Mouse (Mus musculus) hindbrain, embryonic 10.5 days (tissue): ENCODE measurements at regions not wholly inside any gene's neighbourhood (a gene's known extent, or its start where the extent isn't known, plus 50 kb on each side); places are given as distances from the start of the nearest gene placed in this dataset.
"Not testable (repeated sequence)": the region's sequence is repeated elsewhere in the genome, so short reads cannot be mapped to it uniquely, and the experiment has no call there.

ENCODE experiments used
- DNase-seq: peaks from one replicate; pipeline ENCODE4 v3.0.0-alpha.2; 2017; ENCODE audit warnings: low spot score
- H3K27ac ChIP-seq: fragments of 300-500 bp; sonication (generic); 2 replicates; pipeline ENCODE4 v1.5.1; 2016; ENCODE audit warnings: mild to moderate bottlenecking, moderate library complexity
- H3K27me3 ChIP-seq: fragments of 300-500 bp; sonication (generic); 2 replicates; pipeline ENCODE4 v1.6.1; 2016; ENCODE audit warnings: mild to moderate bottlenecking; ENCODE audit not compliant: poor library complexity, insufficient read depth, severe bottlenecking
- H3K36me3 ChIP-seq: fragments of 300-500 bp; sonication (generic); 2 replicates; pipeline ENCODE4 v1.6.1; 2016; ENCODE audit warnings: mild to moderate bottlenecking, moderate library complexity
- H3K4me1 ChIP-seq: fragments of 300-500 bp; sonication (generic); replicated peaks from 2 replicates; pipeline ENCODE4 v1.6.1; 2016; ENCODE audit warnings: mild to moderate bottlenecking
- H3K4me3 ChIP-seq: fragments of 300-500 bp; sonication (generic); 2 replicates; pipeline ENCODE4 v1.5.1; 2016; ENCODE audit warnings: mild to moderate bottlenecking, moderate library complexity
- H3K9me3 ChIP-seq: fragments of 300-500 bp; sonication (generic); 2 replicates; pipeline ENCODE4 v1.6.1; 2016; ENCODE audit warnings: mild to moderate bottlenecking, moderate library complexity
- WGBS: fragments of 180-500 bp; shearing (Covaris S2); methylation state at CpG from one replicate; pipeline ENCODE4 v1.1.7; 2016; 5-methylcytosine and 5-hydroxymethylcytosine counted together

- no peaks in the 10 kb centered on the region for H3K36me3 ChIP-seq
- H3K4me3 ChIP-seq = no peak overlapping the region
- no peaks in the 10 kb centered on the region for H3K9me3 ChIP-seq
- no peak for DNase-seq
- 84% methylated on average over 4 of the region's 4 CpGs for WGBS
- no peak overlapping the region for H3K27ac ChIP-seq
- no peaks in the 10 kb centered on the region for H3K27me3 ChIP-seq
- no peaks in the 10 kb centered on the region for H3K4me1 ChIP-seq
These were observed 111.5 kb upstream of the Arhgap20 start for GRCm38 (mm10) chr9:51653376-51654292.

GRCm38 (mm10) chr9:51654645-51655044 lies 110.5 kb upstream of the Arhgap20 start:
- Histone ChIP-seq H3K4me1 (no peaks in the 10 kb centered on the region), H3K27me3 (no peaks in the 10 kb centered on the region), H3K4me3 (no peak overlapping the region), H3K27ac (no peak overlapping the region), H3K36me3 (no peaks in the 10 kb centered on the region), H3K9me3 (no peaks in the 10 kb centered on the region)
- WGBS = 96% methylated on average over 1 of the region's 1 CpGs
- no peak for DNase-seq

GRCm38 (mm10) chr9:51657796-51658195 lies 107.3 kb upstream of the Arhgap20 start:
- no peaks in the 10 kb centered on the region for H3K36me3 ChIP-seq
- no peak for DNase-seq
- no peaks in the 10 kb centered on the region for H3K4me1 ChIP-seq
- H3K4me3 ChIP-seq = no peak overlapping the region
- 86% methylated on average over 1 of the region's 1 CpGs for WGBS
- no peaks in the 10 kb centered on the region for H3K27me3 ChIP-seq
- no peak overlapping the region for H3K27ac ChIP-seq
- no peaks in the 10 kb centered on the region for H3K9me3 ChIP-seq

GRCm38 (mm10) chr9:51660908-51661874 lies 103.9 kb upstream of the Arhgap20 start:
- Histone ChIP-seq H3K4me1 (no peaks in the 10 kb centered on the region), H3K4me3 (no peak overlapping the region), H3K27me3 (no peaks in the 10 kb centered on the region), H3K27ac (no peak overlapping the region), H3K36me3 (no peaks in the 10 kb centered on the region), H3K9me3 (no peaks in the 10 kb centered on the region)
- peak; percentile 14 for DNase-seq
- WGBS = 76% methylated on average over 7 of the region's 7 CpGs

- H3K9me3 ChIP-seq = no peaks in the 10 kb centered on the region
- H3K27me3 ChIP-seq = no peaks in the 10 kb centered on the region
- no peaks in the 10 kb centered on the region for H3K4me1 ChIP-seq
- no peak overlapping the region for H3K27ac ChIP-seq
- no peak for DNase-seq
- H3K4me3 ChIP-seq = no peak overlapping the region
- H3K36me3 ChIP-seq = no peaks in the 10 kb centered on the region
- 91% methylated on average over 2 of the region's 2 CpGs for WGBS
These were observed 103.2 kb upstream of the Arhgap20 start for GRCm38 (mm10) chr9:51661911-51662310.

- no peak for DNase-seq
- 69% methylated on average over 1 of the region's 1 CpGs for WGBS
These were observed 100.8 kb upstream of the Arhgap20 start for GRCm38 (mm10) chr9:51664353-51664752.

GRCm38 (mm10) chr9:51664876-51665275 lies 100.3 kb upstream of the Arhgap20 start:
- Histone ChIP-seq H3K9me3 (no peaks in the 10 kb centered on the region), H3K27me3 (no peaks in the 10 kb centered on the region), H3K4me3 (no peak overlapping the region), H3K27ac (no peak overlapping the region), H3K4me1 (no peaks in the 10 kb centered on the region), H3K36me3 (no peaks in the 10 kb centered on the region)
- DNase-seq = no peak

More at GRCm38 (mm10) chr9:51664353-51664752, 100.8 kb upstream of the Arhgap20 start:
- Histone ChIP-seq H3K36me3 (no peaks in the 10 kb centered on the region), H3K4me1 (no peaks in the 10 kb centered on the region), H3K27me3 (no peaks in the 10 kb centered on the region), H3K9me3 (no peaks in the 10 kb centered on the region), H3K4me3 (no peak overlapping the region), H3K27ac (no peak overlapping the region)

- H3K9me3 ChIP-seq, H3K4me3 ChIP-seq, H3K27me3 ChIP-seq, H3K36me3 ChIP-seq, DNase-seq, H3K4me1 ChIP-seq, H3K27ac ChIP-seq: not testable (repeated sequence)
- 96% methylated on average over 12 of the region's 12 CpGs for WGBS
These were observed 96.2 kb upstream of the Arhgap20 start for GRCm38 (mm10) chr9:51668976-51669375.

- Histone ChIP-seq H3K9me3 (no peaks in the 10 kb centered on the region), H3K4me3 (no peak overlapping the region), H3K36me3 (no peaks in the 10 kb centered on the region), H3K27ac (no peak overlapping the region), H3K4me1 (no peaks in the 10 kb centered on the region), H3K27me3 (no peaks in the 10 kb centered on the region)
- DNase-seq = no peak
- 88% methylated on average over 2 of the region's 2 CpGs for WGBS
These were observed 94.6 kb upstream of the Arhgap20 start for GRCm38 (mm10) chr9:51670531-51670930.

- Histone ChIP-seq H3K4me3 (no peak overlapping the region), H3K9me3 (no peaks in the 10 kb centered on the region), H3K27ac (no peak overlapping the region), H3K4me1 (no peaks in the 10 kb centered on the region), H3K36me3 (no peaks in the 10 kb centered on the region), H3K27me3 (no peaks in the 10 kb centered on the region)
- WGBS = 91% methylated on average over 1 of the region's 1 CpGs
- DNase-seq = no peak
These were observed 78.6 kb upstream of the Arhgap20 start for GRCm38 (mm10) chr9:51686536-51686935.

- H3K27ac ChIP-seq = no peak overlapping the region
- no peaks in the 10 kb centered on the region for H3K36me3 ChIP-seq
- no peaks in the 10 kb centered on the region for H3K9me3 ChIP-seq
- H3K4me1 ChIP-seq = no peaks in the 10 kb centered on the region
- DNase-seq = no peak
- H3K27me3 ChIP-seq = no peaks in the 10 kb centered on the region
- no peak overlapping the region for H3K4me3 ChIP-seq
- WGBS = 78% methylated on average over 3 of the region's 3 CpGs
These were observed 50.8 kb upstream of the Arhgap20 start for GRCm38 (mm10) chr9:51714326-51714725.
